Mouse (Mus musculus) kidney, embryonic 14.5 days (tissue): ENCODE results near the gene Cbfa2t3. TPM values are rescaled to one million over a fixed set of nuclear protein-coding genes. Genes with fewer than 3 reads are reported as not detected.

Experiments
- ATAC-seq: fragments of 200-750 bp; cut with Nextera tagmentation; 2 replicates; pipeline ENCODE4 v1.8.0; 2017; ENCODE audit warnings: moderate number of reproducible peaks, mild to moderate bottlenecking, moderate TSS enrichment, moderate library complexity; ENCODE audit not compliant: low FRiP score, low TSS enrichment
- H3K27ac ChIP-seq: fragments of 300-500 bp; sonication (generic); 2 replicates; pipeline ENCODE4 v1.5.1; 2014; ENCODE audit warnings: low read depth, mild to moderate bottlenecking, low read length, moderate library complexity, mixed read lengths
- H3K27me3 ChIP-seq: fragments of 300-500 bp; sonication (generic); 2 replicates; pipeline ENCODE4 v1.6.1; 2014; ENCODE audit warnings: mild to moderate bottlenecking, low read length; ENCODE audit not compliant: control insufficient read depth, insufficient read depth
- H3K36me3 ChIP-seq: fragments of 300-500 bp; sonication (generic); 2 replicates; pipeline ENCODE4 v1.6.1; 2014; ENCODE audit warnings: low read length, mixed read lengths; ENCODE audit not compliant: control insufficient read depth, insufficient read depth
- H3K4me1 ChIP-seq: fragments of 300-500 bp; sonication (generic); 2 replicates; pipeline ENCODE4 v1.6.1; 2014; ENCODE audit warnings: low read length, mixed read lengths; ENCODE audit not compliant: control insufficient read depth, insufficient read depth
- H3K4me2 ChIP-seq: fragments of 300-500 bp; sonication (generic); replicated peaks from 2 replicates; pipeline ENCODE4 v1.6.1; 2014; ENCODE audit warnings: low read depth, mild to moderate bottlenecking, low read length
- H3K4me3 ChIP-seq: fragments of 300-500 bp; sonication (generic); 2 replicates; pipeline ENCODE4 v1.5.1; 2014; ENCODE audit warnings: mild to moderate bottlenecking, low read length
- H3K9ac ChIP-seq: fragments of 300-500 bp; sonication (generic); 2 replicates; pipeline ENCODE4 v1.6.1; 2014; ENCODE audit warnings: low read depth, mild to moderate bottlenecking, low read length, moderate library complexity
- H3K9me3 ChIP-seq: fragments of 300-500 bp; sonication (generic); 2 replicates; pipeline ENCODE4 v1.6.1; 2016; ENCODE audit warnings: low read length; ENCODE audit not compliant: control insufficient read depth
- WGBS: fragments of 180-500 bp; shearing (Covaris S2); extraction: QIAGEN DNeasy Blood & Tissue Kit; methylation state at CpG from one replicate; pipeline ENCODE4 v1.1.7; 2014; 5-methylcytosine and 5-hydroxymethylcytosine counted together
- polyA plus RNA-seq: library from polyadenylated mRNA; unstranded; fragments of >200 nt; fragmentation: Nextera tagmentation; extraction: Ambion mirVana; gene quantifications from 2 replicates; pipeline ENCODE4 v1.2.1, GENCODE M21; 2014

Gene Cbfa2t3
- polyA plus RNA-seq, 1 experiment from 2014 or later, result 3.6 TPM

DNA sequence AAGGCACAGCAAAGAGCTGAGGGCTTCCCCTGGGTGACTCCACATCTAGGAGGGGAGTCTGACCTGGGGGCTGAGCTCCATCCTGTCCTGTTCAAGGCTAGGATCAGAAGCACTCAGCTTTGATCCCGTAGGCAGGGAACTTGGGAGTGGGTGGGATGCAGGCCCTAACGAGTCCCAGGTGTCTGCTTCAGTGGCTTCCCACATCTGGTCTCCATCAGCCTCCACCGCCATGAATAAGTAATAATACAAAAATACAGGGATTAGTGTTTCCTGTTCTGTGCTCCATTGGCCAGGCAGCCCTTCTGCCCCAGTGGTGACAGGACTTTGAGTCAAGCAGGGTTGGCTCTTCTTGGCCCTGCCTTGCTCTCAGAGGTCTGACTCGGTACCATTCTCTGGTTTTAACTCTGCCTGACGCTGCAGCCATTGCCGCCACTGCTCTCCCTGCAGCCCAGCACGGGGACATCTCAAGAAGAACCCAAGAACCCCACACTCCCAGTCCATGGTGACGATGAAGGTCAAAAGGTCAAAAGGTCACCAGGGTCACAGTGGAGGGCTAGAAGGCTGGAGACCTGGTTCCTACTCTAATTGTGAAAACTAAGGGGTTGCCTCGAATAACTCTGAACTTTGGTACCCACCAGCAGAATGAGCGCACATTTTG, 40.6 kb downstream of the Cbfa2t3 start:
- no peaks in the 10 kb centered on the region for H3K27me3 ChIP-seq
- no peak for ATAC-seq
- 49% methylated on average over 10 of the region's 10 CpGs for WGBS
- peaks cover 34% of the 10 kb centered on the region for H3K4me1 ChIP-seq
- H3K4me3 ChIP-seq, result no peak overlapping the region
- no peak overlapping the region for H3K4me2 ChIP-seq
- H3K9ac ChIP-seq, result no peak overlapping the region
- H3K9me3 ChIP-seq, result no peaks in the 10 kb centered on the region
- H3K36me3 ChIP-seq, result no peaks in the 10 kb centered on the region
- H3K27ac ChIP-seq, result no peak overlapping the region

DNA sequence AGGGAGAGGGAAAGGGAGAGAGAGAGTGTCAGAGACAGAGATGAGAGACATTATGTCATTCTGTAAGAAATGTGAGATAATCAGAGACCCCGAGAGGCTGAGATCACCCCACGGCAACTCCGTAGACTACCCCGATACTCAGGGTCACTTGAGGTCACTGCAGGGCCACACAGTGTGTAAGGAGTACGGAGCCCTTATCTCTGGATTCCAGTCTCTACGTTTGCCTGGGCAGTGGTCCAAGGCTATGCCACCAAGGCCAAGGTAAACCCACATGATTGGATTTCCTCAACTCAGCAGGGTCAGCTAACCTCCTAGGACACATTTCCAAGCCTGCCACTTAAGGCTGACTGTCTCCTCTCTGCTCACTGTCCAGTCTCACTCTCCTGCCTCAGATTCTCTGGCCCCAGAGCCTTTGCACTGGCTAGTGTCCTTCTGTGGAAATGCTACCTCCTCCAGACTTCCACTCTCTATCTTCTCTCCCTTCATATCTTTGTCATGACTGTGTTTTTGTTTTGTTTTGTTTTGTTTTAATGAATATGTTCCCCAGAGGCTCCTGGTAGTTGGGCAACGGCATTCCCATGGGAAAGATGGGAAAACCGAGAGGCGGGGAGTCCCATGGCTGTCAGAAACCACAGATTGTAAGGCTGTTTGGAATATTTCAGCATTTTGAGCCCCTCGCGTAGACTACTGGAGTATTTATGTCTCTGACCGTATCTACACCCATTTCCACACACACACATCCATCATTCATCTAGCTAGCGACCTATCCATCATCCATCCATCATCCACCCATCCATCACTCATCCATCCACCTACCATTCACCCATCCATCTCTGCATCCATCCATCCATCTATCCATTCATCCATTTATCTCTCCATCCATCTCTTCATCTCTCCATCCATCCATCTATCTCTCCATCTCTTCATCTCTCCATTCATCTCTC, 42.6 kb downstream of the Cbfa2t3 start:
- no peaks in the 10 kb centered on the region for H3K27me3 ChIP-seq
- no peaks in the 10 kb centered on the region for H3K36me3 ChIP-seq
- H3K4me3 ChIP-seq, result no peak overlapping the region
- 79% methylated on average over 13 of the region's 13 CpGs for WGBS
- H3K9ac ChIP-seq, result no peak overlapping the region
- H3K4me1 ChIP-seq, result peaks cover 28% of the 10 kb centered on the region
- no peak overlapping the region for H3K27ac ChIP-seq
- H3K4me2 ChIP-seq, result no peak overlapping the region
- H3K9me3 ChIP-seq, result no peaks in the 10 kb centered on the region
- ATAC-seq, result no peak

DNA sequence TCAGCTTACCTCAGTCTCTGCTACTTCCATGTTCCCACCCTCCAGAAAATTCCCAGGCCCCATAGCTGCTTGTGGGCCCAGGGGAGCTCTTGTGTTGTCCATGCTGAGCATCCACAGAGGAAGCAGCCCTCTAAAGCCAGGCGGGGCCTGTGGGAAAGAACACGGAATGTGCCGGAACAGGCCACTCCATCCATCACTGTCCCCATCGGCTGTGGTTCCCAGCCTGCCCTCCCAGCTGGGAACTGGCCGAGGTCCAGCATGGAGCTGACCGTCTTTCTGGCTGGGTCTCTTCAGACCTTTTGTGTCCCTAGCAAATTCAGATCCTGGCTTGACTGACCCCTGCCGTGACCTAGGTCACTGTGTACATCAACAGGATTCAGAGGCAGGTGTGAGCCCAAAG, 44.1 kb downstream of the Cbfa2t3 start:
- Histone ChIP-seq H3K36me3 (no peaks in the 10 kb centered on the region), H3K27me3 (no peaks in the 10 kb centered on the region), H3K9ac (no peak overlapping the region), H3K4me1 (peaks cover 20% of the 10 kb centered on the region; the same call in 1 of the 2 replicates), H3K4me3 (no peak overlapping the region), H3K27ac (no peak overlapping the region), H3K4me2 (no peak overlapping the region), H3K9me3 (no peaks in the 10 kb centered on the region)
- no peak for ATAC-seq
- WGBS, result 52% methylated on average over 7 of the region's 7 CpGs

DNA sequence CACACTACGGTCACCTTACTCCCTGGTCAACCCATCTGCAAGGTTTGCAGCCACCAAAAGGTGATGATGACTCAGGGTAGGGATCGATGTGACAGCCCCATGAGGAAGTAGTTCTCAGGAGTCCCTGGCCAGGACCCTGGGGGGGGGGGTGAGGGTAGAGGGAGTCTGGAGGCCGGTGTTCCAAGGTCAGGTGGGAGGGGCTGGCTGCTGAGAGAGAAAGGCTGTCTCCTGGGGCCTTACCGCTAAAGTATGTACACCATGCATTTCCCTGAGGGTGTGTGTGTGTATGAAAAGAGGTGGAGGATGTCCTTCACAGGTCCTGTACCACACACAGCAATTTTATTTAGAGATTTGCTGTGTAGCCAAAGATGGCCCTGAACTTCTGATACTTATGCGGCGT, 46.3 kb downstream of the Cbfa2t3 start:
- Histone ChIP-seq H3K27me3 (no peaks in the 10 kb centered on the region), H3K36me3 (no peaks in the 10 kb centered on the region), H3K4me3 (no peak overlapping the region), H3K4me2 (no peak overlapping the region), H3K27ac (no peak overlapping the region), H3K9me3 (no peaks in the 10 kb centered on the region), H3K4me1 (peaks cover 20% of the 10 kb centered on the region; the same call in 1 of the 2 replicates), H3K9ac (no peak overlapping the region)
- no peak for ATAC-seq
- 55% methylated on average over 6 of the region's 6 CpGs for WGBS

DNA sequence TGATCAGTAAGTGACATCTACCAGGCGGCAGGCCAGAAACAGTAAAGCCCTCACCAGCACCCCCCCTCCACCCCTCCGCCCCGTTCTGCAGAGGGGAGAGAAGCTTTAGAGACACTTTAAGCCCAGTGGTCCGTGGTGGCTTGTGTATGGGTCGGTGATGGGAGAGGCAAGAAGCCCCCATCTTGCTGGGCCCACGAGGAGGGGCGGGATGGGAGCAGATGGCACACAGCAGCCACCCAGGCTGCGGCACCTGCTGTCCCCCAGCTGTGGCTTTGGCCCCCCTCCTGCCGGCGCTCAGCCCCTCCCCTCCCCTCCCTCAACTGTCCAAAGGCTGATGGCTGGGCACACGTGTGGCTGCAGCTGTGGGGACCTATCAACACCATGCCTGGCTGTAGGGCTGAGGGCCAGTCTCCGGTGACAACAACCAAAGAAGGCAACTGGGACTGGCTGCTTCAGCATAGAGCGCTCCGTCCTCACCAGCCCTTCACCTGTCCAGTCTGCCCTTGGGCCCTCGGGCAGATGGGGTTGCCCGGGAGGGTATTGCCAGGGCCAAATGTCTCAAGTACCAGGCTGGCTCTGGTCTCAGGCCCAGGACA, 47.5 kb downstream of the Cbfa2t3 start:
- Histone ChIP-seq H3K4me1 (peaks cover 20% of the 10 kb centered on the region; the same call in 1 of the 2 replicates), H3K27ac (no peak overlapping the region), H3K9me3 (no peaks in the 10 kb centered on the region), H3K27me3 (no peaks in the 10 kb centered on the region), H3K4me2 (no peak overlapping the region), H3K36me3 (no peaks in the 10 kb centered on the region), H3K9ac (no peak overlapping the region), H3K4me3 (no peak overlapping the region)
- 79% methylated on average over 16 of the region's 16 CpGs for WGBS
- no peak for ATAC-seq

DNA sequence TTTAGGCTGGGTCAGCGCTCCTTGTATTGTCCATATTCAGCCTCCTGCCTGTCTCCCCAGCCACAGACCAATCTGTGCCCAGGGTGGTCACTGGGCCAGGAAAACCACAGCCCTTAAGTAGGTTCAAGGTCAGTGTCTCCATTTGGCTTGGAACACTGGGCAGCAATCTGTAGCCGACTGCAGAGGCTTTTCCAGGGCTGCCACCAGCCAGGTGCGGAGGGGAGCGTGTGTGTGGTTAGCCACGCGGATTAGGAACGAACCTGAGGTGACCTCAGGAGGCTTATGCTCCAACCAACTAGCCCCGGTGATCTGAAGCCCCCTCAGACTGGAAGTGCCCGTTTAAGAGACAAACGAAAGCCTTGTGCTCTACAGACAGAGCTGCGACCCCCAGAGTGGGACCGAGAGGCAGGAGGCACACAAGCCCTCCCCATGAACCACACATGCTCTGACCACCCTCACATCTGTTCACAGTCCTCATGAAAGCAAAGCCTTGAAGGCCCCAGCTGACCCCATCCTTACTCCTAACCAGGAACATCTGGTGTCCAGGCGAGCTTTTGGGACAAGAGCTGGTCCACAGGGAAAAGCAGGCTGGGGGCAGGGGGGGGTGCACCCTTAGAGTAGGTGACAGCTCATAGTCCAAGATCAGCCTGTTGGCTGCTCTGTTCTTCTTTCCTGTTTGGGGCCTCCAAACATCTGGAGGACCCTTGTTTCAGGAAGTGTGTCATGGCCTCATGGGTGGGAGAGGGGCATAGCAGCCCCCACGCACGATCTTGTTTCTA, 50.5 kb downstream of the Cbfa2t3 start:
- no peak overlapping the region for H3K4me3 ChIP-seq
- H3K9me3 ChIP-seq, result no peaks in the 10 kb centered on the region
- H3K4me2 ChIP-seq, result no peak overlapping the region
- no peaks in the 10 kb centered on the region for H3K36me3 ChIP-seq
- no peaks in the 10 kb centered on the region for H3K27me3 ChIP-seq
- H3K27ac ChIP-seq, result no peak overlapping the region
- ATAC-seq, result no peak
- 53% methylated on average over 15 of the region's 15 CpGs for WGBS
- H3K9ac ChIP-seq, result no peak overlapping the region
- peaks cover 5% of the 10 kb centered on the region; the same call in 1 of the 2 replicates for H3K4me1 ChIP-seq

DNA sequence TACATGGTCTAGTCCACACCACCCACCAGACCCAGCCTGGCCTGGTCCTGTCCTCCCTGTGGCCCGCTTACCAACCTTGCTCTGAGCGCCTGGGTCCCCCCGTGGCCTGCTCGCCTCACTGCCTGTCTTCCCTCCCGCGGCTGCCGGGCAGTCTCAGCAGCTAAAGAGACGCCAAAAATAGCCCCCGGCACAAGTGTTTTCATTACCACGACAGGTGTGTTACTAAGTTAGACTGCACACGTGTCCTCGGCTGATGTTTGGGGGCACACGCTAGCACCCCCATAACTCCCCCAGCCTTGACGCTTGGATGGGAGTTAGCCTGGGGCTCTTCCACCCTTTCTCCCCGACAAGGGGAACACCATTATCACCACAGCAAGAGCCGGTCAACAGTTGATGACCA, 52.6 kb downstream of the Cbfa2t3 start:
- H3K9me3 ChIP-seq, result no peaks in the 10 kb centered on the region
- no peak overlapping the region for H3K4me2 ChIP-seq
- no peaks in the 10 kb centered on the region for H3K36me3 ChIP-seq
- H3K27me3 ChIP-seq, result no peaks in the 10 kb centered on the region
- H3K27ac ChIP-seq, result no peak overlapping the region
- H3K4me1 ChIP-seq, result peaks cover 8% of the 10 kb centered on the region; the same call in 1 of the 2 replicates
- no peak for ATAC-seq
- no peak overlapping the region for H3K9ac ChIP-seq
- WGBS, result 88% methylated on average over 16 of the region's 16 CpGs
- H3K4me3 ChIP-seq, result no peak overlapping the region

DNA sequence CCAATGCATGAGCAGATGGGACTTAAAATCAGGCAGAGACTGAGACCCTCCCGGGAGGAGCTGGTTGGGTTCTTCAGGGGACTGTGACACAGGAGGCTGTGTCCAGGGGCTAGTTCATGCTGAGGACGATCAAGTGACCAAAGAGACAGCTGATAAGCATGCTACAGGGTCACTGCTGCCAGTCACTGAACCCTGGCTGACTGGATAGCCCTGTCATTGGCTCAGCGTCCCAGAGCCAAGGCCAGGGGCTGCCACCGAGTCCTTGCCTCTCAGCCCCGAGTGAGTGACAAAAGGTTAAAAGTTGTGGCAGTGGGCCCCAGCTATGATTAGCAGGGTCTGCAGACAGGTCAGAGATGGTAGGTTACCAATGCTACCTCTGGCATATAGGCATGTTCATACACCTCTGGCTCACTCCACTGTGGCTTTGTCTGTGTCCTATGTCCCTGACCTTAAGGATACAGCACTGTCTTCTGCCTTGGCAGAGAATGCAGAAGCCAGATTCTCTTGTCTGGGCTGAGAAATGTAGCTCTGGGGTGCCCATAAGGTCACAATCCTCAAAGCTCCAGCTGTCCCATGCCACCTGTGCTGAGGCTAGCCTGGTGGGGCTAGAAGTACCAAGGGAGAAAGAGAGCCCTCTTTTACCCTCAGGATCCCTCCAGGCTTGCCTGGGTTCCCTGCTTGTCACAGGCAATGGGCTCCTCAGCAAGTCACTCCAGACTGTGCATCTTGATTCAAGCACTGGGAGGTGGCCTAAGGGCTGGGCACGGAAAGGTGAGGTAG, 54.5 kb downstream of the Cbfa2t3 start:
- H3K27ac ChIP-seq, result no peak overlapping the region
- H3K36me3 ChIP-seq, result no peaks in the 10 kb centered on the region
- WGBS, result 70% methylated on average over 6 of the region's 6 CpGs
- no peak for ATAC-seq
- no peak overlapping the region for H3K4me3 ChIP-seq
- no peaks in the 10 kb centered on the region for H3K27me3 ChIP-seq
- peaks cover 14% of the 10 kb centered on the region for H3K4me1 ChIP-seq
- H3K9me3 ChIP-seq, result no peaks in the 10 kb centered on the region
- no peak overlapping the region for H3K9ac ChIP-seq
- H3K4me2 ChIP-seq, result no peak overlapping the region
